Mouse (Mus musculus) midbrain, embryonic 10.5 days (tissue): Measurements from ENCODE around the gene Nkpd1. TPM values are rescaled to one million over a fixed set of nuclear protein-coding genes. Genes with fewer than 3 reads are reported as not detected.

Experiments
- DNase-seq: peaks from one replicate; pipeline ENCODE4 v3.0.0-alpha.2; 2017; ENCODE audit warnings: low spot score
- H3K27ac ChIP-seq: fragments of 300-500 bp; sonication (generic); replicated peaks from 2 replicates; pipeline ENCODE4 v1.5.1; 2016; ENCODE audit warnings: mild to moderate bottlenecking
- H3K27me3 ChIP-seq: fragments of 300-500 bp; sonication (generic); 2 replicates; pipeline ENCODE4 v1.6.1; 2016; ENCODE audit warnings: low read depth, mild to moderate bottlenecking; ENCODE audit not compliant: poor library complexity, severe bottlenecking
- H3K36me3 ChIP-seq: fragments of 300-500 bp; sonication (generic); 2 replicates; pipeline ENCODE4 v1.6.1; 2016; ENCODE audit warnings: mild to moderate bottlenecking, moderate library complexity
- H3K4me1 ChIP-seq: fragments of 300-500 bp; sonication (generic); 2 replicates; pipeline ENCODE4 v1.6.1; 2016
- H3K4me3 ChIP-seq: fragments of 300-500 bp; sonication (generic); 2 replicates; pipeline ENCODE4 v1.5.1; 2016; ENCODE audit warnings: mild to moderate bottlenecking, moderate library complexity
- H3K9me3 ChIP-seq: fragments of 300-500 bp; sonication (generic); replicated peaks from 2 replicates; pipeline ENCODE4 v1.6.1; 2016; ENCODE audit warnings: mild to moderate bottlenecking
- WGBS: fragments of 180-500 bp; shearing (Covaris S2); methylation state at CpG from one replicate; pipeline ENCODE4 v1.1.7; 2016; 5-methylcytosine and 5-hydroxymethylcytosine counted together
- polyA plus RNA-seq: library from polyadenylated mRNA; unstranded; fragments of >200 nt; fragmentation: Nextera tagmentation; extraction: Ambion mirVana; gene quantifications from 2 replicates; pipeline ENCODE4 v1.2.1, GENCODE M21; 2016

The Nkpd1 gene
- polyA plus RNA-seq, 1 experiment from 2014 or later: 0.06 TPM

DNA sequence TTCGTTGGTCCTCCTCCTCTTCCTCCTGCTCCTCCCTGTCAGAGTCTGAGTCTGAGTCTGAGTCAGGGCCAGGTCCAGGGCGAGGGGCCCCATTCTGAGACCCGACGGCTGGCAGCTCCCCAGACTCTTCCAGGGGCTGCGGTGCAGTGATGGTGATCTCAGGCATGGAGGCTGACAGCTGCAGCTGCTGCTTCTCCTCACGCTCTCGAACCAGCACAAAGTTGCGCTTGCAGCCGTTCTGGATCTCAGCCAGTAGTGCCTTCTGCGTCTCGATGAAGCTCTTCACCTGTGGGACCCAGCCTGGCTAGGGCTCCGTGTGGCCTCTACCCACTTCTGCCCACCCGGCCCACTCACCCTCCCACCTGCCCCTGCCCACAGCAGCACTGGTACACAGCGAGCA is 14.6 kb downstream of the Nkpd1 start:
- Histone ChIP-seq H3K27me3 (no peaks in the 10 kb centered on the region), H3K27ac (no peak overlapping the region), H3K9me3 (no peaks in the 10 kb centered on the region), H3K36me3 (peaks cover 81% of the 10 kb centered on the region), H3K4me1 (no peaks in the 10 kb centered on the region), H3K4me3 (no peak overlapping the region)
- WGBS: 95% methylated on average over 14 of the region's 14 CpGs
- DNase-seq: no peak

DNA sequence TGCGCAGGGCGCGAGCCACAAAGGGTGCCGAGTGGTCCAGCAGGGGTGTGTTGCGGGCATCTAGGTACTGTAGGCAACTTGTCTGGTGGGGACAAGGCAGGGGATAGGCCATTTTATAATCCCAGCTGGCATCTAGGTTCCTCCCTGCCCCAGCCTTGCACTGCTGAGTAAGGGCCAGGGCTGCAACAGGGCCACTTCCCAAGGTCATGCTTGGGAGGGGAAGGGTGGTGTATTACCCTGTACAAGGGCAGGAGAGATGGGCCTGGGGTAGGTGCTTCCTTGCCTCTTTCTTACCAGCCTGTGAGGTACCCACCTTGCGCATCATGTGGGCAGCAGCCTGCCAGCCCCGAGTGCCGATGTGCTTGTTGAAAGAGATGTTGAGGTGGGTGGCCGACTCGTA is 17.0 kb downstream of the Nkpd1 start:
- no peak overlapping the region for H3K27ac ChIP-seq
- no peaks in the 10 kb centered on the region for H3K9me3 ChIP-seq
- no peaks in the 10 kb centered on the region for H3K4me1 ChIP-seq
- DNase-seq: no peak
- H3K4me3 ChIP-seq: no peak overlapping the region
- WGBS: 98% methylated on average over 10 of the region's 10 CpGs
- H3K36me3 ChIP-seq: peaks cover 67% of the 10 kb centered on the region
- no peaks in the 10 kb centered on the region for H3K27me3 ChIP-seq

DNA sequence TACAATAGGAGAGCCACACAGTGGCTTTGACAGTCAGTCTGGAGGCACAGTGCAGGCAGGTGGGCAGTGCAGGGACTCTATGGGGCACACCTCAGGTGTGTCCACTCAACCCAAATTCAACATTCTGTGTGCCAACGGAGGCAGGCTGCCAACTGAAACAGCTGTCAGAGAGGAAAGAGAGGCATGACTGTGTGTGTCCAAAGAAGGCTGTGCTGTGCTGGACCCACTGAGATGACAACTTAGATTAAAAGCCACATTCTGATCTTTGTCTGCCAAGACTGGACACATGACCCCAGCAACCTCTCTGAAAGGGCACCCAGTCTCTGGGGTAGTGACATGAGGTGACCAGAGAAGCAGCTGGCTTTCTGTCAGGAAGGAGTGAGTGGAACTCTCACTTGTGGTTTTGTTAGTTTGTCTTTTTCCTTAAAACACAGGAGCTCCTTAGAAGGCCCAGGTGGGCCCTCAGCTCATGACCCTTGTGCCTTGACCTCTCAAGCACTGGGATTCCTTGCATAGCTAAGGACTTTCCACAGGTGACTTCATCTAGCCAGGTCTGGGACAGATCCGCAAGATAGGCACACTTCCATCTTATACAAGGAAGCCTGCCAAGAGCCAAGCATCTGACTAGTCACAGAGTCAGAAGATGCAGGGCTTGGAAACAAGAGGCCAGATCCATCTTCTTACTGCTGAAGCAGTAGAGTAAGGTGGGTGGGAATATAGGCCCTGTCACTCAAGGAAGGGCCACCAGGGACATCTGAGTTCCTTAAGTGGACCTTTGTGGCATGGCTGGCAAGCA is 23.3 kb downstream of the Nkpd1 start:
- 92% methylated on average over 2 of the region's 2 CpGs for WGBS
- Histone ChIP-seq H3K27me3 (no peaks in the 10 kb centered on the region), H3K9me3 (no peaks in the 10 kb centered on the region), H3K36me3 (peaks cover 7% of the 10 kb centered on the region), H3K27ac (no peak overlapping the region), H3K4me3 (no peak overlapping the region), H3K4me1 (peaks cover 9% of the 10 kb centered on the region; the same call in 1 of the 2 replicates)
- DNase-seq: no peak

DNA sequence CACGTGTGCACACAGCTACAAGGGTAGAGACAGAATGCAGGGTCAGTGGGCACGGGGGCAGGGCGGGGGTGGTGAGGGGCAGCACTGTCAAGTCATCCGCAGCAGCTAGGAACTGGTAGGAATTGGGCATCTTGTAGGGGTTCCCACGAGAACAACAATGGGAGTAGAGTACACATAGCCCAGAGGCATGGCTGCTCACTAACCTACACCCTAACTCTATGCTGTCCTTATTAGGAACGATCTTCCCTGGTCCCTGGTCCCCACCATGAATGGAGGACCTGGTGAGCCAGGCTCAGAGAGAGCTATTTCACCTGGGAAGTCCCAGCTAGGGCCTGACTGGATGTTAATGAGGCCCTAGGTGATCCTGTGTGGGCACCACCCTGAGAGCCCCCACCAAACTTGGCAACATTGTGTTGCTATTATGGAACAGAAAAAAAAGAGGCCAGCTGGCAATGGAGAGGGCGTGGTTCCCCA is 24.1 kb downstream of the Nkpd1 start:
- Histone ChIP-seq H3K4me1 (peaks cover 9% of the 10 kb centered on the region; the same call in 1 of the 2 replicates), H3K4me3 (no peak overlapping the region), H3K9me3 (no peaks in the 10 kb centered on the region), H3K27ac (no peak overlapping the region), H3K27me3 (no peaks in the 10 kb centered on the region), H3K36me3 (peaks cover 3% of the 10 kb centered on the region; the same call in 1 of the 2 replicates)
- no peak for DNase-seq
- WGBS: 87% methylated on average over 7 of the region's 7 CpGs

DNA sequence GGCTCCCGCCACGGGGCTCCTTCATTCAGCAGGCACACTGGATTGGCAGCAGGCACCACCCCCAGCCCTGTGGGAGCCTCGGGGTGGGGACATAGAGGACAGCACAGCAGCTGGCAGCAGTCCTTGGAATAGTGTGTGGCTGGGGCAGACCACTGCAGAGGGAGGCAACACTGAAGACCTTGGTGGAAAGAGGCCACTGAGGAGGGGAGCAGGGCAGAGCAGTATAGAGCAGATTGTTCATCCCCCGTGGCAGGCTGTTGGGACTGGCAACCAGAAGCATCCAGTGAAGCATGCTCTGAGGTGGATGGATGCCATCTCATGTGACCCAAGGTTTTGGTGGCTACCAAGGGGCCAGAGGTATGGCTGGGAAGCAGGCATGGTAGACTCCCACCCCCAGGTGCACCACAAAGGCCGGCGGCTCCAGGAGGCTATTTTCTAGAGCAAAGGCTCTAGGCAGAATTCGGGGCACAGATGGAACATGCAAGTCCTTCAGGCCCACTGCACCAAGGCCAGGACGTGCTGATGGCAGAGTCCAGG is 24.6 kb downstream of the Nkpd1 start:
- Histone ChIP-seq H3K4me3 (no peak overlapping the region), H3K27me3 (no peaks in the 10 kb centered on the region), H3K27ac (no peak overlapping the region), H3K36me3 (peaks cover 3% of the 10 kb centered on the region; the same call in 1 of the 2 replicates), H3K9me3 (no peaks in the 10 kb centered on the region), H3K4me1 (peaks cover 9% of the 10 kb centered on the region; the same call in 1 of the 2 replicates)
- WGBS: 81% methylated on average over 8 of the region's 8 CpGs
- no peak for DNase-seq

DNA sequence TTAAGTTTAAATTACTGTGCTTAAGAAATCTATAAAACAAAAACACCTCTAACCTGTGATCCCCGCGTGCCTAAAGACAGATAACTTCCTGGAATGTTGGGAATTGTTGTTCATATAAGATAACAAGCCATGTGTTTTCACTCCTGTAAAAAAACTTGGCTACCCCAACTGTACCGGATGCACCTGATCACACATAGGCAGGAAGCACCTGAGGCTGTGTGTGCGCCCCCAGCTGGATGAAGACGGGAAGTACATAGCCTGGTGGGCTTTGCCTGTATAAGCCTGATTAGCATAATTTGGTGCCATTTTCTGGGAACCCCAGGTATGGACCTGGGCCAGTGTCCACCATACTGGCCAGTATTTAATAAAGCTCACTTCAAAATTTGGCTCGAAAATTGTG is 25.9 kb downstream of the Nkpd1 start:
- no peak overlapping the region for H3K27ac ChIP-seq
- peaks cover 16% of the 10 kb centered on the region; the same call in 1 of the 2 replicates for H3K4me1 ChIP-seq
- no peaks in the 10 kb centered on the region for H3K27me3 ChIP-seq
- H3K36me3 ChIP-seq: peaks cover 5% of the 10 kb centered on the region
- no peak for DNase-seq
- no peak overlapping the region for H3K4me3 ChIP-seq
- 63% methylated on average over 6 of the region's 6 CpGs for WGBS
- no peaks in the 10 kb centered on the region for H3K9me3 ChIP-seq

DNA sequence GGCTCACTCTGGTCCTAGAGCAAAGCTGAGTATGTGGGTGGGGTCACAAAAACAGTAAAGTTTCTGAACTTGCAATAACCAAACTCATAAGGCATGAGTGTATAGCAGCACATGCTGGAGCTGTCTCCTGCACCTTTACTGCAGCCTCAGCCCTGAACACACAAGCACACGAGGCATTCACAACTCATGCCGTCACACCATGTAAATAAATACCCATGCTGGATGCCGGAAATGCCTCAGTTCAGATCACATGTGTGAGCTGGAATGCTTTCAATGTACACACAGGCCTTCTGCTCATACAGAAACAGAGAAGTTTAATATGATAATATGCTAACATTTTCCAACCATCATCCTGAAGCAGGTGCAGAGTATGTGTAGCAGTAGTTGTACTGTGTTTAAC is 28.4 kb downstream of the Nkpd1 start:
- Histone ChIP-seq H3K27me3 (no peaks in the 10 kb centered on the region), H3K4me3 (no peak overlapping the region), H3K9me3 (no peaks in the 10 kb centered on the region), H3K36me3 (peaks cover 6% of the 10 kb centered on the region), H3K4me1 (peaks cover 16% of the 10 kb centered on the region; the same call in 1 of the 2 replicates), H3K27ac (no peak overlapping the region)
- WGBS: 83% methylated on average over 3 of the region's 3 CpGs
- no peak for DNase-seq

DNA sequence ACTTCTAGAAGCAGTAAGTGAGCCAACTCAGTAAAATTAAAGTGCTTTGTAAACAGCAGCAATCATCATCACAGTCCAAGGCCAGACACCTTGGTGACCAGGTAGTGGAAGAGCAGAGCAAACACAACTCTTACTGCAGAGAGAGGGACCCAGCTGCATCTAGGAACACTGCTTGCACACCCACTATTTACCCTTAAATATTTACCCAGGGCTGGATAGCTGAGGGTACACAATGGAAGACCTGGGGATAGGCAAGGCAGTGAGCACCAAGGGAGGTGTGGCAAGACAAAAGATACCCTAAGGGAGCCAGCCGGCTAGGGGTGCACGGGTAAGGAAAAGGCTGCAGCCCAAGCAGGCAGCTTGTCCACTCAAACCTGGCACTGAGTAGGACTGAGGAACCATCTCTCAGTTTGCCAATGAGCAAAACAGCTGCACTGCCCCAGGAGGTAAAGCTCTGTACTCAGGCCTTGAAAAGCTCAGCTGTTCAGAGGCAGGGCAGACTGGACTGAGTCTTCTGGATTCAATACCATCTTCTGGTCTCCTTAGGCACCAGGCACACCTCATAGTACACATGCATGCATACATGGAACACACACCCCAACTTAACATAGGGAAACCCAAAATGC is 29.8 kb downstream of the Nkpd1 start:
- Histone ChIP-seq H3K4me3 (no peak overlapping the region), H3K36me3 (peaks cover 11% of the 10 kb centered on the region), H3K27ac (no peak overlapping the region), H3K4me1 (peaks cover 9% of the 10 kb centered on the region; the same call in 1 of the 2 replicates), H3K27me3 (no peaks in the 10 kb centered on the region), H3K9me3 (no peaks in the 10 kb centered on the region)
- no peak for DNase-seq
- WGBS: 57% methylated on average over 2 of the region's 2 CpGs

DNA sequence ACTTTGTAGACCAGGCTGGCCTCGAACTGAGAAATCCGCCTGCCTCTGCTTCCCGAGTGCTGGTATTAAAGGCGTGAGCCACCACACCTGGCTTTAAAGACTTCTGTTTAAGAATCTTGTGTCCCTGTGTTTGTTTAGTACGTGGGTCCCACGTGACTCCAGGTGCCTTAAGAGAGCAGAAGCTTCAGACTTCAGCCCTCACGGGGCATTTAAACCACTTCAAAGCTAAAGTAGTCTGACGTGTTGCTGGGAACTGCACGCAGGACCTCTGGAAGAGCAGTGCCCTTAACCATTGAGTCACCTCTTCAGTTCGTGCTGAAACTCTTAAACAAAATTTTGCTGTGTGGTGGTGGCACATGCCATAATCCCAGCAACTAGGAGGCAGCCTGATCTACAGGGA is 31.8 kb downstream of the Nkpd1 start:
- peaks cover 30% of the 10 kb centered on the region for H3K36me3 ChIP-seq
- no peaks in the 10 kb centered on the region for H3K27me3 ChIP-seq
- no peak for DNase-seq
- no peak overlapping the region for H3K27ac ChIP-seq
- H3K4me3 ChIP-seq: no peak overlapping the region
- 90% methylated on average over 10 of the region's 10 CpGs for WGBS
- H3K4me1 ChIP-seq: peaks cover 7% of the 10 kb centered on the region; the same call in 1 of the 2 replicates
- H3K9me3 ChIP-seq: no peaks in the 10 kb centered on the region

DNA sequence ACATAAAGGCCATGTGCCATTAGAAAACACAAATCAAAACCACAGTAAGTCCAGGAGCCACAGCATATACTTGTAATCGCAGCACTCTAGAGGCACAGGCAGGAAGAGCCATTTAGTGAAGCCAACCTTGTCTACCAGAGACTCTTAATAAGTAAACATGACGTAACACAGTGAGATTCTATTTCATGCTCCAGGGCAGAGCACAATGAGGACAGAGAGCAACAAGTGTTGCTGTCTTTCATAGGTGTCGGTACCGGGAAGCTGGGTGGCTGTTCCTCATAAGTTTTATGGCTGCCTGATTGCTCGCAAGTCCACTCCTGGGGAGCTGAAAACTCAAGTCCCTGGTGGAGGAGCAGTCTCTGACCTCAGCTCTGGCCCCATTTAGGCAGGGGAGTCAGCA is 34.0 kb downstream of the Nkpd1 start:
- no peak overlapping the region for H3K27ac ChIP-seq
- H3K9me3 ChIP-seq: no peaks in the 10 kb centered on the region
- 95% methylated on average over 5 of the region's 5 CpGs for WGBS
- DNase-seq: no peak
- H3K36me3 ChIP-seq: peaks cover 53% of the 10 kb centered on the region
- H3K4me3 ChIP-seq: no peak overlapping the region
- H3K4me1 ChIP-seq: peaks cover 7% of the 10 kb centered on the region; the same call in 1 of the 2 replicates
- no peaks in the 10 kb centered on the region for H3K27me3 ChIP-seq

DNA sequence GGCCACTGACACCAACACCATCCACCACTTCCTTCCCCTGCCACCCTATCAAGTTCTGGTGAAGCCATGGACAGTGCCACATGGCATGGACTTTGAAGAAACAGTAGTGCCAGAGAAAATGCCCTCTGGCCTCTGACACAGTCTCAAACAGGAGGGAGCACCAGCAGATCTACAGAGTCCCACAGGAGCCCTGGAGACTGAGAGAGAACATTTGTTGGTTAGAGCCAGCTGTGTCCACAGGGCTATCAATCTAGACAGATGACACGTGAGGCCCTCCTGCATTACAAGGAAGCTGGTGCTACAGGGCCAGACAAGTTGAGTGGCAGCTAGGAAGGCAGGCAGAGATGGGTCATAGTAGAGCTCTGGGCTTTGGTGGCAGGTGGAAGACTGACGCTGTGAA is 34.8 kb downstream of the Nkpd1 start:
- Histone ChIP-seq H3K4me1 (peaks cover 6% of the 10 kb centered on the region; the same call in 1 of the 2 replicates), H3K4me3 (no peak overlapping the region), H3K9me3 (no peaks in the 10 kb centered on the region), H3K27ac (no peak overlapping the region), H3K27me3 (no peaks in the 10 kb centered on the region), H3K36me3 (peaks cover 61% of the 10 kb centered on the region)
- no peak for DNase-seq
- 86% methylated on average over 2 of the region's 2 CpGs for whole genome bisulfite sequencing

DNA sequence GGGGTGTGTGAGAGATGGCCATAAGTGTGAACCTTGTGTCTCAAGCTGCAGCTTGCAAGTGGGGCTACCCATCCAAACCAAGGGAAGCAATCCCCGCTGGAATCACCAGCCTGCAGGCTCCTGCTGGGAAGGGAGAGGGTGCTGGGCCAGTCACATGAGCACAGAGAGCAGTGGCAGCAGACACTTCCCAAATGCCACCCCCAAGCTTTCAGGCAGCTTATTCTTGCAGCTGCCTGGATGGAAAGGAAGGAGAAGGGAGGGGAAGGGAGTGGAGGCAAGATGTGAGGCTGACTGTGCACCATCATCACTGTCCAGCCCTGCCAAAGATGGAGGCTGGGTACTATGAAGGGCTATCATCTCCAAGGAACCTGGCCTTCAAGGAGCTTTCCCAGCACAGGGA is 36.5 kb downstream of the Nkpd1 start:
- no peak overlapping the region for H3K27ac ChIP-seq
- peaks cover 73% of the 10 kb centered on the region for H3K36me3 ChIP-seq
- H3K4me1 ChIP-seq: peaks cover 8% of the 10 kb centered on the region
- H3K27me3 ChIP-seq: no peaks in the 10 kb centered on the region
- no peak overlapping the region for H3K4me3 ChIP-seq
- 81% methylated on average over 1 of the region's 1 CpGs for WGBS
- no peaks in the 10 kb centered on the region for H3K9me3 ChIP-seq
- no peak for DNase-seq

DNA sequence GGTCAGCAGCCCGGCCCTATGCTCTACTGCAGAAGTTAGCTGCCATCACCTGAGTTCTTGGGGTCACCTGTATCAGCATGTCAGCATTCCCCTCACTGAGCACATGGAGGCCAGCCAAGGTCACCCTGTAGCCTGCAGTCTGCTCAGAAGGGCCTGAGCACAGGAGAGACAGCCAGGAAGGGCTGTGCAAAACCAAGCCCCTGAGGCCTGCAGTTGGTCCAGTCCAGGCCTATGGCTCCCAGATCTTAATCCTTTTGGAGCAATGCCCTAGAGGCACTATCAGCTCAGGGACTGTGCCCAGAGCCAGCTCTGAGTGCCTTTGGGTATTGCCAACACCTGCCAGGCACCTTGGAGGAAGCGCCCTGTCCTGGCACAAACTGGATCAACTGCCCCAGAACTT is 39.4 kb downstream of the Nkpd1 start:
- WGBS: 92% methylated on average over 2 of the region's 2 CpGs
- peaks cover 30% of the 10 kb centered on the region for H3K4me1 ChIP-seq
- DNase-seq: no peak
- peaks cover 69% of the 10 kb centered on the region for H3K36me3 ChIP-seq
- H3K27me3 ChIP-seq: no peaks in the 10 kb centered on the region
- no peaks in the 10 kb centered on the region for H3K9me3 ChIP-seq
- H3K4me3 ChIP-seq: no peak overlapping the region
- no peak overlapping the region for H3K27ac ChIP-seq
